Mouse (Mus musculus) left cerebral cortex, postnatal 10 days (tissue): ENCODE measurements around the gene Ninj1. TPM values are rescaled to one million over a fixed set of nuclear protein-coding genes. Genes with fewer than 3 reads are reported as not detected.

Source experiments
- DNase-seq, 2 experiments: peaks; one replicate each; pipeline ENCODE4 v3.0.0; 2021 to 2022; ENCODE audit warnings: low spot score in 2 of 2, mixed read lengths in 1 of 2; ENCODE audit errors: extremely low spot score in 1 of 2
- intact Hi-C: fragments of 180-260 bp; cut with DNase I; formaldehyde crosslinking; loops from one replicate; pipeline ENCODE4 v1.15.1; 2025
- total RNA-seq, 2 experiments: library from RNA; stranded (reverse); gene quantifications; 2 replicates each; pipeline ENCODE4 v1.2.3; 2021

Ninj1 gene
- total RNA-seq, 2 experiments from 2014 or later: 23.8 to 23.9 TPM

DNA sequence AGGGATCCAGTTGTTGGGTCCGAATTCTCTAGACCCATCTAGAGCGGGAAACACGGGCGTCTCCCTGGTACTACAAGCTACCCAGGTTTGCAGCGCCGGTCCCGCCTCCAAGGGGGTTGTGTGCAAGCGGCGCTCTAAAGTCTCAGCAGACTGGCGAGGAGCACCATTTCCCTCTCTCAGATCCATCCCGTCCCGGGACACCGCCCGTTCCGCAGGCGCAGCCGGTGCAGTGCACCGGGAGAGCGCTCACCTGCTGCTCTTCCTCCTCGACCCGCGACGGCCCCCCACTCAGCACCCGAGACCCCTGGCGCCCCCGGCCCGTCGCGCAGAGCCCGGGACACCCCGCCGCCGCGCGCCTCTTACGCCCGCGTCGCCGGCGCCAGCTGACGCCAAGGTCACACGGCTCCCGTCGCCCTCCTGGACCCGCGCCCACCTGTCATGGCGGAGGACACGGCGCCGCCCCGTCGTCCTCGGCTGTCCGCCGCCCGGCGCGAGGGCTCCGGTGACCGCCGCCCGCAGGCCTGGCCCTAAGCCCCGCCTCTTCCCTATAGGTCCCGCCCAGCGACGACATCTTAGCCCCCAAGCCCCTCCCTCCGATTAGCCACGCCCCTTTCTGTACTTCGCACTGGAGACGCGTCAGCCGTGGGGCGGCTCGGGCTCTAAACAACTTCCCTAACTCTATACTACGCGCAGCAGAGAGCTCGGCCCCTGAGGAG is 28.4 kb downstream of the Ninj1 start, which contains the start of gene Card19:
TSS of gene Card19 (minus strand) at position 534 of the 716 bp plus-strand sequence.
- DNase-seq: peak; percentile 84 to 96
- intact Hi-C loops: no loop called here

DNA sequence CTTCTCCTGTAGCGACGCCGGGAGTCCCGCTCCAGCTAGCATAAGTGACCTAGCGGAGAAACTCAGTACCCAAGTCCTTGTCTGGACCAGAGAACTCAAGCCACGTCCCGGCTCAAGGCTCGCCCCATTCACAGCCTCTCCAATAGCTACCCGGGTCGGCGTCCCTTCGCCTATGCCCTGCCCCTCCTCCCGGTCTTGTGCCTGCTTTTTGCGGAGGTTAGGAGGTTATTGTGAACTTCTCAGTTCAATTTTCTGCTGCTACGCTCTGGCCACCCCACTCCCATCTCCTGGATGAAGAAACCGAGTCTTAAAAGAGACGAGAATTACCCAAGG is 28.9 kb downstream of the Ninj1 start:
- DNase-seq: no peak
- intact Hi-C loops: no loop called here

DNA sequence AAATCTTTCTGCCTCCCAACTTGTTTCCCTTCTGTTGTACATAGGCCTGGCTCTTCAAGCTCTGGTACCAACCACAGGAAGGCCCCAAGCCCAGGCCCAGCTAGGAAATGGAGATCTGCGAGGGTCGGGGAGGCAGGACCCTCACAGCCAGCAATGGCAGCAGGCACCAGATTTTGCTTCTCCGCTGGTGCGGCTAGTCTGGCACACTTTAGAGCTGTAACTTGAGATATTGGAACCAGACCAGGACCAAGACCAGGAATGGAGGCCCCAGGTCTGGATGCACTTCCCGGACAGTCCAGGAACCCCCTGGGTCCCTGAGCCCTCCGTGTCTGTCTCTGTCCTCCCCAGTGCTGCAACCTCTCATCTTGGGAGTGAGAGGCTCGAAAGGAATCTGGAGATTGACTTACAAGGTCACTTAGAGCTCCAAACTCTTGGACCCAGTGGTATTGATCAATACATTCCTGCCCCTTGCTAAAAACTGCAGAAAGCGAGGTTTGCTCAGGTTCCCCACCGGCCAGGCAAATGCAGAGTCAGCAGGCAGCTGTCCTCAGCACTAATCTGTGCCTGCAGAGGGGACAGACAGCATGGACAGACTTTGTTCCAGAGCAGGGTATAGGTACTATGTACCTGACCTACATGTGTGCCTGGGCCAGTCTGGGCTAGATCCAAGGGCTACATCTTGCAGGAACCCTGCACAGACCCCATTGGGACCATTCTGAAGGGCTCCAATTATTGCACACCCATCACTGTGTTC is 29.7 kb downstream of the Ninj1 start:
- no peak for DNase-seq
- intact Hi-C loops: no loop called here

DNA sequence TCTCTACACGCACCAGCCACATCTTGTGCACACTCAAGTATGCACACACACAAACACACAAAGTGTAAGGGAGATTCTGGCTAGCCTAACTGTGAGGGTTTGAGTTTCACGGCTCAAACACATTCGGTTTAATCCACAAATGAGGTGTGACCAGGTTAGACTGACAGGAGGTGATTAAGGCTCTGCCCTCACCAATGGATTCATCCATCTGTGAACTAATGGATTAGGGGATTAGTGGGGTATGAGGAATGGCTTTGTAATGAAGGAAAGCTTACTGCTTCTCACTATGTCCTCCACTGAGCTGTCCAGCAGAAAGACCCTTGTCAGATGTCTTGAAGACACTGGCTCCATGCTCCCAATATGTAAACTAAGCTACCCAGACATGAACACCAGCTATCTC is 31.4 kb downstream of the Ninj1 start:
- DNase-seq: no peak
- intact Hi-C loops: no loop called here

DNA sequence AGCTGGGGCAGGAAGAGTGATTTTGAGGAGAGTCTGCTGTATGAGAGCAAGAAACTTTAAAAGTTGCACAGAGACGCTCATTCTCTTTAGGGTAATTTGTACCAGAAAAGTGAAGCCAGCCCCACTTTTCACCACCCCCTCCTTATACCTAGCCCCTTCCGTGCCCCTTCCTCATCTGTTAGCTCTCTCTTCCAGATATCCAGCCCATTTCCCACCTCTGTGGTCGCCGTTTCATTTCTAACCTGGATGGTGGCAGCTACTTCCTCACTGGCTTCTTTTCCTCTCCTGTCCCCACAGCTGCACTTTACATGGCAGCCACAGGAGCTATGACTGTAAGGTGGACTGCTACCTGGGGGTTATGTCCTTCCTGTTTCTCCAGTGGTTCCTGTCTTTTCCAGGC is 32.1 kb downstream of the Ninj1 start:
- intact Hi-C loops: no loop called here
- DNase-seq: no peak

DNA sequence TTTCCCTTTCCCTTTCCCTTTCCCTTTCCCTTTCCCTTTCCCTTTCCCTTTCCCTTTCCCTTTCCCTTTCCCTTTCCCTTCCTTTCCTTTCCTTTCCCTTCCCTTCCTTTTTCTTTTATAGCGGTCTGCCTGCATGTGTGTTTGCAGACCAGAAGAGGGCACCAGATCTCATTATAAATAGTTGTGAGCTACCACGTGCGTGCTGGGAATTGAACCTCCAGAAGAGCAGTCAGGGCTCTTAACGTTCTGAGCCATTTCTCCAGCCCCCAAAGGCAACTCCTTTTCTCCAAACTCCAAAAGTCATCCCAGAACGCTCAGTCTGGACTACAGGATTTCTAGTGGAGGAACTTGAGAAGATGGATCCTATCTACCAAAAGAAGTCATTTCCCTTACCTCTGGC is 33.6 kb downstream of the Ninj1 start:
- intact Hi-C loops: no loop called here
- DNase-seq: no peak

DNA sequence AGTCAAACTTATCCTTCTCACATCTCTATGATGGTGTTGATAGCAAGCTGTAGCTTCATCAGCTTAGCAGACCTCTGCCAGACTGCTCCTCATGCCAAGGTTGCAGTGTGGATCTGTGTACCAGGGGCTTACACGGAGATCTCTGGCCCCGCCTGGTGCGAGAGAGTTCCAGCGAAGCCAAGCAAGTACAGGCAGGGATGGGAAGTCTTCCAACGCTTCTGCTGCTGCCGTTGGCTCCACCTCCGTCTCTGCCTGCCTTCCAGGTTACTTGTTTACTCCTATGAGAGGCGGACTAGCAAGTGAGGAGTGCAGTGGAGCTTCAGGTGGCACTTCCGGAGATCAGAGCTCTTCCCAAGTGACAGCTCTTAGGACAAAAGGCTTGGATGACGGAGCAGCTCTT is 37.0 kb downstream of the Ninj1 start:
- DNase-seq: no peak
- intact Hi-C loops: no loop called here

DNA sequence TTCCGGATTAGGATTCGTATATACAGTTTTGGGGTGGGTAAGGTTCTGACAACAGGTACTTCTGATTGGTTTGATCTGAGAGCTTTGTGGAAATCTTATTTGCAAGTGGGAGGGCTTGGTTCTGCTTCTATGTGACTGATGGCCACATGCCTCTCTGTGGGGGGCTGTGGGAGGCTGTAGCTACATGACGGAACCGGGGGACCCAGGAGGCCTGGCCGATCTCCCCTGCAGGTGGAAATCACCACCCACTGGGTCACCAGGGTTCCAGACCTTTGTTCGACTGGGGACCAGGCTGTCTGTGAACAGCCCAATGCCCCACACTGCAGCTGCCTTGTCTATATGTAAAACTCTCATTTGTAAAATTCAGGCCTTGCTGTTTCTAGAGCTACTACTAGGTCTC is 37.4 kb downstream of the Ninj1 start:
- no peak for DNase-seq
- intact Hi-C loops: no loop called here

DNA sequence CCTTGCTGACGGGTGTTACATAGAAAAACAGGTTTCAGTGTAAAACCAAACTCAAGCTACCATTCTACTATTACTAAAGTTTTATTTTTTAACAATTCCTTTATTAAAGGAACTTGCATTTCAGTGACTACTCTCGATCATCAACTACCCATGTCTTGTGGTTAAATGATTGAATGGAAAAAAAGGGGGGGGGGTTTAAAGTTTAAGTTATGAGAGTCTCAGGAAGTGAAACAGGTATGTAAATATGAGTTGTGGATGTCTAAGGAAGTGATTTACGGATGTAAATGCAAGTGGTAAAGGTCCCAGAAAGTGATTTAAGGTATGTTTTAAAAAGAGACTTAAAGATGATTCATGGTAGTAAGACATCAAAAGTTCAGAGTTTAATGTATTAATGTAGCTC is 37.9 kb downstream of the Ninj1 start:
- DNase-seq: no peak
- intact Hi-C loops: no loop called here

DNA sequence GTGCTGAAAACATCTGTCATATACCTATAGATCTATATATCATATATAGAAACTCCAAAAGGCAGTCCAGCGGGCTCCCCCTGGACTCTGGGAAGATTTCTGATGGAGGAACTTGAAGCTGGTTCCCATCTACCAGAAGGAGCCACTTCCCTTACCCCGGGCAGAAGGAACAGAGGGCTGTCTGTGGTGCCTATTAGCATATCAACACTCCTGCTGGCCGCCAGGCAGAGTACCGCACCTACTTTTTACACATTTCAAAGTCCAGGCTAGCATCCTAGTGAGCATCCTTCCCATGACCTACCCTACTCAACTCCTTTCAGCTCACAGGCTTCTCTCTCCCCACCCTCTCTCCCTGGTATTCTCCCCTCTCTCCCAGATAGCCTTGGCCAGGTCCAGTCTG is 38.3 kb downstream of the Ninj1 start:
- intact Hi-C loops: no loop called here
- DNase-seq: no peak

DNA sequence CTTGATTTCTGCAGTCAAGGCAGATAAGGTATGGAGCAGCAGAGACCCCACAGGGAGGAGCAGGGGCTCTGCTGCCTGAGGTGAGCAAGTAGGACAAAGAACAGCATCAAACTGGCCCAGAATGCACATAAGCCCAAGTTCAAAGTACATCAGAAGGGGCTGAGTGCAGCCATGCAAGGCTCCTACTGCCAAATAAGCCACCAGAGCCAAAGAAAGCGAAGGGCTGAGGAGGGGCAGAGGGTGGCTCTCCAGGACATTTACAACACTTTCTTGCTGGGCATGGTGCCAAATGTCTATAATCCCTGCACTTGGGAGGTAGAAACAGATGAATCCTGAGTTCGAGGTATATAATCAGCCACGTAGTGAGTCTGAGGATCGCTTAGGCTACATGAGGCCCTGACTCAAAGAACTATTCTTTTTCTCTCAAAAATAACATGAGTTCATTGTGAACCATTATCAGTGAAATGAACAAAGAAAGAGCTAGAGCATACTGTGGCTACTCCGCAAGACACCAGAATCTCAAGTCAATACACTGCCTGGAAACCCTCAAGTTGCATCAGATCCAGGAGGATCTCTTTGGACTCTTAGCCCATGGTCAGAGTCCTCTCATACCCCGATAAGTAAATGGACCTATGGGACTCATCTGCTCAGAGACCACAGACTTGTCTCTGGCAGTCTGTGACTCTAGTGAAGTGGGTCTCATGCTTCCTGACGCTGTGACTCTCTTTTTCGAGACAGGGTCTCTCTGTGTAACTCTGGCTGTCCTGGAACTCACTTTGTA is 46.7 kb downstream of the Ninj1 start:
- intact Hi-C loops: no loop called here
- DNase-seq: no peak

DNA sequence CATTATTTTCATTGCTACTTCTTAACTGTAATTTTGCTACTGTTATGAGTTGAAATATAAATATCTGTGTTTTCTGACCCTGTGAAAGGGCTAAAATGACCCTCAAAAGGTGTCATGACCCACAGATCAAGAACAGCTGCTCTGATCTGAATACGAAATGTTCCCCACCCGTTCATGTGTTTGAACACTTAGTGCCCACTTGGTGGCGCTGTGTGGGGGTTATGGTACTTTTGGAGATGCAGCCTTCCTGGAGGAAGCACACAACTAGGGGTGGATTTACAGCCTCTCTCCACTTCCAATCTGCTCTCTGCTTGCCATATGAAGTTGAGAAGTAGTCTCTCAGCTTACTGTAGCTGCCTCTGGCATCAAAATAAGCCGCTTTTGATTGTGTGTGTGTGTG is 47.4 kb downstream of the Ninj1 start:
- DNase-seq: no peak
- intact Hi-C loops: no loop called here

DNA sequence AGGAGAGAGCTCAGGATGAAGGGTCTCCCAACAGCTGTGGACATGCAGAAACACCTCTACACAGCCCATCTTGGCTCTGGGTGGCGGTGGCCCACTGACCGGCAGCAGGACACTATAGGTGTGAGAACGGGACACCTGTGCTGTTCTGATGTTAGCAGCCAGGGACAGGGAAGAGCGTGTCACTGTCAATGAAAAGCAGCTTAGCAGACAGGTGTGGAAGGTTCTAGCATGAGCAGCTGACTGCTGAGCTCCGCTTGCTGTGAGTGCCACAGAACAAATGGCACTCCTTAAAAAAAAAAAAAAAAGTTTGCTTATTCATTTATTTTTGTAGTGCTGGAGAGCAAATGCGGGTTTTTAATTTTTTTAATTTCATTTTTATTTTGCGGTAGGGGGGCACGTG is 50.3 kb downstream of the Ninj1 start:
- no peak for DNase-seq
- intact Hi-C loops: no loop called here

DNA sequence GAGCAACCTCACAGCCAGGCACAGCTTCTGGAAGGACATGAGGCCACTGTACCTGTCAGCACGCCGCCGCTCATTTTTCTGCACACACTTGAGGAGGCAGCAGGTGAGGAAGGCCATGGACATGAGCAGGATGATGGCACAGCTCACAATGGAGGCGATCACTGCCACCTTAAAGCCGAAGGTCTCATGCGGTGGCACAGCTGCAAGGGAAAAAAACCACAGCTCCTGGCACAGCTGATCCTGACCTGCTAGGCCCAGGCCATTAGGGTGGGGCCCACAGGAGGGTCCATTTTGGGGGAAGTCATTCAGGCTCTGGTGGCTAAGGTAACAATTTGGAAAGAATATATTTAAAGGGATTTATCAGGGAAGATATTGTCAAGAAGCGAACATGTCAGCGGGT is 51.5 kb downstream of the Ninj1 start:
- DNase-seq: no peak

DNA sequence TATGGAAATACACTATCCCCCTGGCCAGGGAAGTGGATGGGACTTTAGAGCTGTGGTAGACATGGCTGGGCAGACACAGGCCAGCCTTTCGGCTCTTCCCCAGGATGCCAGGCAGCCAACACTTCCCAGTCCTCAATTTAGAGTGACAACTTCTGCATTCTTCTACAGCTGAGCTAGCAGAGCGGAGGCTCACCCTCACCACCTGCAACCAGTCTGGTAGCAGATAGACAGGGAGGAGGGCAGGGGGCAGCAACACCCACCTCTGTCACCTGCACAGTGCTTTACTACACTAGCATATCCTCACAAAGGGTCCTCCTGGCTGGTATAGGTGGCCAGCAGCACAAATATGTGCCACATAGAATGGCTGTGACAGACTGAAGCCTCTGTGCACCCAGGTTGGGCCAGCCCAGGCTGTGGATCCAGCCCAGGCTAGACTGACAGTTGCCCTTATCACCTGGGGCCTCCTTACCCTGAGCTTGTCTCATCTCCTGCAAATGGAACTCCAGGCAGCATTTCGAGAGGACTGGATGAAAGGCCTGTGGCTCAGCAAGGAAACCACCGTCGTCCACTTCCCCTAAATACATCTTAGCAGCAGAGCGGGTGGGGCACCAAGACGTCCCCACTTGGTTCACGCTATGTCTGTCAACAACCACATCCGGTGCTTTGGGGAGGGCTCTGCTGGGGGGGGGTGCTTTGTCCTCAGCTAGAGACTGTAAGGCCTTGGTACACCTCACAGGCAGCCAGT is 55.2 kb downstream of the Ninj1 start:
- intact Hi-C loops: no loop called here
- peak in 1 of 2 experiments; percentile 57 for DNase-seq

More for the DNA sequence above, 51.5 kb downstream of the Ninj1 start:
- intact Hi-C loops: no loop called here

DNA sequence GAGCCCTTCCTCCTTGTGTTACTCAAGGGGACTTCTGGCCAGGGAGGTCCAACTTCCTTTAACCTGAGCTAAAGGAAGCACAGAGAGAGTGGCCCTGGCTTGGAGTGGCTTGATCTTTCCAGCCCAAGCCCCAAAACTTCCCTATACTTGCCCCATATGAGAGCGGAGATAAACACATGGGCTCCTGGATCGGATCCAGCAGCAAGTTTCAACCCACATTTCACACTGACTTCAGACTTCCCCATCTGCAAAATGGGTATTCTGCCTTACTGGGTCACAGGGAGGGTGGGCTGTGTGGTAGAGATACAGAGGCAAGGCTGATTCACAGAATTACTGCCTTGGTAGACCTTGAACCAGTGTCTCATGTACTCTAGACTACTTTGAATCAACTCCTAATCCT is 56.2 kb downstream of the Ninj1 start:
- no peak for DNase-seq
- intact Hi-C loops: no loop called here

DNA sequence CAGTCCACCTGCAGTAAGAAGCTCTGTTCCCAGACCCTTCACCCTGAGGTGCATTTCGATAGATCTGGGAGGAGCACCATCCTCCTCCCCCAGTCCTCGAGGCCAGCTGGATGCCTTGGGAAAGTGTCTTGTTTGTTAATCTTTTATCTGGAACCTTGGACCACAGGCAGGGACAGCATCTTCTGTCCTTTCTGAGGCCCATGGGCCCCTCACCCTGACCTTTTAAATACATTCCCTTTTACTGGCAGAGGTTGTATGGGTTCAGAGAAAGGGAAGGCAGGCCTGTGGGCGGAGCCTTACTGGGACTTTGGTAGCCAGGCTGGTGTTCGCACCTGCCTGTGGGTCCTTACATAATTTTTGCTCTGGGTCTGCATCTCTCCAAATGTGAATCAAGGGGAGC is 58.0 kb downstream of the Ninj1 start:
- intact Hi-C loops: no loop called here

More for the DNA sequence above, 58.0 kb downstream of the Ninj1 start:
- DNase-seq: no peak
